Mouse (Mus musculus): ENCODE measurements around the gene Gm21708. TPM values are rescaled to one million over a fixed set of nuclear protein-coding genes. Genes with fewer than 3 reads are reported as not detected.

Gm21708 gene
- not detected in 4 replicates for total RNA-seq (2023)

DNA sequence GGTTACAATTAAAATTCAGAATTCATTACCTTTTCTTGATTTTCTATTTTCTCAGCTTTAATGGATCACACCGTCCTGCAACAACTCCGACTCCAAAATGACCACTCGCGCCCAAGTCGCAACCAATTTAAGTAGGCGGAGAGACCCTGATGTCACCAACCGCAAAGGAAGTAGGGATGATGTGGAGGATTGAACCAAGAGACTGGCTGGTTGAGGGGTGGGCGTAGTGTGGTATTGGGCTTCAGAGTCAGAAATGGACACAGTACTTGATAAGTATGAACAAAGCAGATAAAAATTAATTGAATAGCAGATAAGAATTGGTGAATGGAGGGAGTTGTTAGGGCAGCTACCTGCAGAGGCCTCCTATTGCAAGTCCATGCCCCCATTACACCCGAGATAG, at the start of gene Gm21708, which contains the start of gene Gm21704:
Gene Gm21708, minus strand, starts transcription at position 101 of the 400 bp plus-strand sequence.
Gene Gm21704, minus strand, starts transcription at position 101 of the 400 bp plus-strand sequence.

Other genes with a start within 250 kb of the Gm21708 start
- not detected in 4 replicates for gene Gm21677, start 103.7 kb downstream of the Gm21708 start, total RNA-seq (2023)
- gene Gm21693, start 64.8 kb downstream of the Gm21708 start, total RNA-seq (2023), result not detected in 4 replicates
- gene Gm21704, start within 50 bp of the Gm21708 start, total RNA-seq (2023), result not detected in 4 replicates

Measured in B cell, adult 62 days (primary cell).